In the genomic region with DNA sequence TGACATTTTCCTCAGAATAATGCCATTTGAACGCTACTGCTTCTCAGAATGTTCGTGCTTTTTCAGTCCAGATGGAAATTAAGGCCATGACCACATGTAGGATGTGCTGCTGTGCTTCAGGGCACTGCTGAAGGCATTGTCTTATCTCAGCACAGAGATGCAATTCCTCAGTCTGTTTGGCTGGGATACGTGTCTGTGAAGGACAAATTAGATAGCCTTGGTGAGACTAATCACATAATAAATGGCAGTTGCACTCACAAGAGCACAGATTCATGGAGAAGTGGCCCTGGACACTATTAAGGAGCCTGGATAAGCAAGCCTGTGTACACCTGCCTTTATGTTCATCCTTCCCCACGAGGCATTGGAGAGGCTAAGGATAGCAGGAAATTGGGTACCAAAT, we compare ENCODE assay signal across 35 mouse cellular contexts. TPM values are rescaled to one million over a fixed set of nuclear protein-coding genes. Genes with fewer than 3 reads are reported as not detected.
"Had no signal": no experiment of that assay in that cellular context is flagged by ENCODE, and none has a peak within 500 bp of the region (broad histone marks: within the 10 kb centered on the region; RNA-seq: fewer than 3 reads in every experiment).

No protein-coding gene starts in this region.

- DNase-seq: gastrocnemius, adult 2 months; gastrocnemius, postnatal 10 days; gastrocnemius, postnatal 25 days; heart, adult 2 months; heart, postnatal 4 days; kidney, adult 18-20 months; kidney, adult 8-10 months; kidney, postnatal 10 days; kidney, postnatal 36 days; layer of hippocampus, adult 9-11 months; layer of hippocampus, postnatal 36 days; left cerebral cortex, postnatal 4 days had no signal

RNA-seq across cellular contexts. Expression of a gene that starts 29.1 kb away (rescaled TPM):
- total RNA-seq: gastrocnemius, adult 2 months; gastrocnemius, postnatal 10 days; gastrocnemius, postnatal 25 days; gastrocnemius, postnatal 4 days; granulocyte monocyte progenitor cell, adult 5-6 weeks; heart, adult 2 months; heart, postnatal 25 days; heart, postnatal 4 days; layer of hippocampus, postnatal 36 days; left cerebral cortex, postnatal 25 days; liver, adult 2 months had no signal
- polyA plus RNA-seq: heart, adult 2 months; heart, embryonic 11.5 days; heart, embryonic 13.5 days; heart, embryonic 15.5 days; heart, postnatal 0 days; hindbrain, embryonic 10.5 days; hindbrain, embryonic 12.5 days; inflammation-experienced regulatory T-cells, adult 6 months; intestine, embryonic 15.5 days; intestine, postnatal 0 days; kidney, embryonic 14.5 days; kidney, embryonic 16.5 days; large intestine, adult 2 months; limb, embryonic 11.5 days; limb, embryonic 13.5 days; limb, embryonic 15.5 days; liver, adult 2 months; liver, embryonic 12.5 days; liver, embryonic 14.5 days; liver, embryonic 16.5 days had no signal
